Mouse (Mus musculus): ENCODE measurements at regions not wholly inside any gene's neighbourhood (a gene's known extent, or its start where the extent isn't known, plus 50 kb on each side); places are given as distances from the start of the nearest gene placed in this dataset.
A peak's percentile ranks its signal among the peaks of the same experiment; 100 is the strongest.

GRCm38 (mm10) chr13:107398621-107399363 lies 376.9 kb upstream of the Kif2a start:
- no peak overlapping the region for H3K9ac ChIP-seq
- H3K27me3 ChIP-seq: no peaks in the 10 kb centered on the region
- H3K36me3 ChIP-seq: no peaks in the 10 kb centered on the region
- H3K27ac ChIP-seq: no peak overlapping the region
- H3K4me1 ChIP-seq: no peaks in the 10 kb centered on the region
- no peak for ATAC-seq (ENCODE audit: borderline replicate concordance, extremely low read depth, low FRiP score, low TSS enrichment)
- WGBS: 69% methylated on average over 8 of the region's 8 CpGs
- no peaks in the 10 kb centered on the region for H3K9me3 ChIP-seq
- no peak overlapping the region for H3K4me2 ChIP-seq
- no peak overlapping the region for H3K4me3 ChIP-seq

- H3K4me2 ChIP-seq: no peak overlapping the region
- no peaks in the 10 kb centered on the region for H3K36me3 ChIP-seq
- H3K4me1 ChIP-seq: no peaks in the 10 kb centered on the region
- no peak for ATAC-seq (ENCODE audit: borderline replicate concordance, extremely low read depth, low FRiP score, low TSS enrichment)
- no peaks in the 10 kb centered on the region for H3K27me3 ChIP-seq
- no peak overlapping the region for H3K27ac ChIP-seq
- 71% methylated on average over 2 of the region's 2 CpGs for WGBS
- H3K9me3 ChIP-seq: no peaks in the 10 kb centered on the region
- no peak overlapping the region for H3K4me3 ChIP-seq
- no peak overlapping the region for H3K9ac ChIP-seq
Observed at GRCm38 (mm10) chr13:107396036-107396435, 374.1 kb upstream of the Kif2a start.

- no peak overlapping the region for H3K27ac ChIP-seq
- no peaks in the 10 kb centered on the region for H3K9me3 ChIP-seq
- no peaks in the 10 kb centered on the region for H3K36me3 ChIP-seq
- no peaks in the 10 kb centered on the region for H3K27me3 ChIP-seq
- no peak overlapping the region for H3K9ac ChIP-seq
- H3K4me2 ChIP-seq: no peak overlapping the region
- 67% methylated on average over 1 of the region's 1 CpGs for WGBS
- no peak for ATAC-seq (ENCODE audit: borderline replicate concordance, extremely low read depth, low FRiP score, low TSS enrichment)
- no peaks in the 10 kb centered on the region for H3K4me1 ChIP-seq
- H3K4me3 ChIP-seq: no peak overlapping the region
Observed at GRCm38 (mm10) chr13:107394451-107394850, 372.5 kb upstream of the Kif2a start.

- H3K4me2 ChIP-seq: no peak overlapping the region
- no peaks in the 10 kb centered on the region for H3K27me3 ChIP-seq
- 49% methylated on average over 4 of the region's 4 CpGs for WGBS
- H3K9ac ChIP-seq: no peak overlapping the region
- ATAC-seq (ENCODE audit: borderline replicate concordance, extremely low read depth, low FRiP score, low TSS enrichment): no peak; the same call in 1 of the 2 replicates
- no peaks in the 10 kb centered on the region for H3K36me3 ChIP-seq
- H3K4me1 ChIP-seq: no peaks in the 10 kb centered on the region
- no peak overlapping the region for H3K27ac ChIP-seq
- no peak overlapping the region for H3K4me3 ChIP-seq
- H3K9me3 ChIP-seq: no peaks in the 10 kb centered on the region
Observed at GRCm38 (mm10) chr13:107389535-107390150, 367.7 kb upstream of the Kif2a start.

- no peaks in the 10 kb centered on the region for H3K9me3 ChIP-seq
- H3K4me3 ChIP-seq: no peak overlapping the region
- no peaks in the 10 kb centered on the region for H3K4me1 ChIP-seq
- no peak overlapping the region for H3K9ac ChIP-seq
- no peak overlapping the region for H3K27ac ChIP-seq
- 38% methylated on average over 3 of the region's 3 CpGs for WGBS
- ATAC-seq (ENCODE audit: borderline replicate concordance, extremely low read depth, low FRiP score, low TSS enrichment): no peak
- no peak overlapping the region for H3K4me2 ChIP-seq
- no peaks in the 10 kb centered on the region for H3K36me3 ChIP-seq
- H3K27me3 ChIP-seq: no peaks in the 10 kb centered on the region
Observed at GRCm38 (mm10) chr13:107389074-107389473, 367.1 kb upstream of the Kif2a start.

GRCm38 (mm10) chr13:107378076-107378475 lies 356.1 kb upstream of the Kif2a start:
- no peak overlapping the region for H3K9ac ChIP-seq
- no peak overlapping the region for H3K27ac ChIP-seq
- no peaks in the 10 kb centered on the region for H3K4me1 ChIP-seq
- no peaks in the 10 kb centered on the region for H3K36me3 ChIP-seq
- ATAC-seq (ENCODE audit: borderline replicate concordance, extremely low read depth, low FRiP score, low TSS enrichment): no peak
- WGBS: 61% methylated on average over 1 of the region's 1 CpGs
- H3K4me3 ChIP-seq: no peak overlapping the region
- no peak overlapping the region for H3K4me2 ChIP-seq
- H3K9me3 ChIP-seq: no peaks in the 10 kb centered on the region
- no peaks in the 10 kb centered on the region for H3K27me3 ChIP-seq

- Histone ChIP-seq H3K9me3 (no peaks in the 10 kb centered on the region), H3K27ac (no peak overlapping the region), H3K36me3 (no peaks in the 10 kb centered on the region), H3K4me2 (no peak overlapping the region), H3K4me3 (no peak overlapping the region), H3K27me3 (no peaks in the 10 kb centered on the region), H3K9ac (no peak overlapping the region), H3K4me1 (peaks cover 9% of the 10 kb centered on the region; the same call in 1 of the 2 replicates)
- 54% methylated on average over 3 of the region's 3 CpGs for WGBS
- no peak for ATAC-seq (ENCODE audit: borderline replicate concordance, extremely low read depth, low FRiP score, low TSS enrichment)
Observed at GRCm38 (mm10) chr13:107372666-107373065, 350.7 kb upstream of the Kif2a start.

- Histone ChIP-seq H3K27ac (no peak overlapping the region), H3K4me1 (peaks cover 9% of the 10 kb centered on the region; the same call in 1 of the 2 replicates), H3K9ac (no peak overlapping the region), H3K4me3 (no peak overlapping the region), H3K9me3 (no peaks in the 10 kb centered on the region), H3K4me2 (peak overlapping the region; percentile 23; the same call in 1 of the 2 replicates), H3K27me3 (no peaks in the 10 kb centered on the region), H3K36me3 (no peaks in the 10 kb centered on the region)
- ATAC-seq (ENCODE audit: borderline replicate concordance, extremely low read depth, low FRiP score, low TSS enrichment): no peak
- WGBS: 30% methylated on average over 17 of the region's 17 CpGs
Observed at GRCm38 (mm10) chr13:107371616-107372582, 350.0 kb upstream of the Kif2a start.

GRCm38 (mm10) chr13:107367639-107368038 lies 345.7 kb upstream of the Kif2a start:
- H3K4me2 ChIP-seq: no peak overlapping the region
- 87% methylated on average over 9 of the region's 9 CpGs for WGBS
- H3K27me3 ChIP-seq: no peaks in the 10 kb centered on the region
- no peak overlapping the region for H3K9ac ChIP-seq
- H3K36me3 ChIP-seq: no peaks in the 10 kb centered on the region
- no peak overlapping the region for H3K4me3 ChIP-seq
- no peak overlapping the region for H3K27ac ChIP-seq
- H3K4me1 ChIP-seq: peaks cover 9% of the 10 kb centered on the region; the same call in 1 of the 2 replicates
- no peaks in the 10 kb centered on the region for H3K9me3 ChIP-seq
- ATAC-seq (ENCODE audit: borderline replicate concordance, extremely low read depth, low FRiP score, low TSS enrichment): no peak

- no peak overlapping the region for H3K9ac ChIP-seq
- no peak for ATAC-seq (ENCODE audit: borderline replicate concordance, extremely low read depth, low FRiP score, low TSS enrichment)
- H3K27ac ChIP-seq: no peak overlapping the region
- no peaks in the 10 kb centered on the region for H3K9me3 ChIP-seq
- no peaks in the 10 kb centered on the region for H3K27me3 ChIP-seq
- no peaks in the 10 kb centered on the region for H3K4me1 ChIP-seq
- WGBS: 72% methylated on average over 6 of the region's 6 CpGs
- no peak overlapping the region for H3K4me3 ChIP-seq
- no peak overlapping the region for H3K4me2 ChIP-seq
- H3K36me3 ChIP-seq: no peaks in the 10 kb centered on the region
Observed at GRCm38 (mm10) chr13:107365766-107366165, 343.8 kb upstream of the Kif2a start.

- Histone ChIP-seq H3K36me3 (no peaks in the 10 kb centered on the region), H3K27ac (no peak overlapping the region), H3K4me3 (no peak overlapping the region), H3K4me2 (no peak overlapping the region), H3K9ac (no peak overlapping the region), H3K27me3 (no peaks in the 10 kb centered on the region), H3K4me1 (no peaks in the 10 kb centered on the region), H3K9me3 (no peaks in the 10 kb centered on the region)
- 71% methylated on average over 7 of the region's 7 CpGs for WGBS
- ATAC-seq (ENCODE audit: borderline replicate concordance, extremely low read depth, low FRiP score, low TSS enrichment): no peak
Observed at GRCm38 (mm10) chr13:107365241-107365640, 343.3 kb upstream of the Kif2a start.

Measured in lung, embryonic 15.5 days (tissue).